Mouse (Mus musculus) limb, embryonic 10.5 days (tissue): ENCODE data around the gene Man1a. TPM values are rescaled to one million over a fixed set of nuclear protein-coding genes. Genes with fewer than 3 reads are reported as not detected.

Source experiments
- DNase-seq: peaks from one replicate; pipeline ENCODE4 v3.0.0-alpha.2; 2017; ENCODE audit warnings: low spot score
- H3K27ac ChIP-seq: fragments of 300-500 bp; sonication (generic); 2 replicates; pipeline ENCODE4 v1.5.1; 2016; ENCODE audit warnings: mild to moderate bottlenecking
- H3K27me3 ChIP-seq: fragments of 300-500 bp; sonication (generic); 2 replicates; pipeline ENCODE4 v1.6.1; 2016; ENCODE audit warnings: low read depth, mild to moderate bottlenecking; ENCODE audit not compliant: poor library complexity, severe bottlenecking
- H3K36me3 ChIP-seq: fragments of 300-500 bp; sonication (generic); 2 replicates; pipeline ENCODE4 v1.6.1; 2016; ENCODE audit warnings: mild to moderate bottlenecking, moderate library complexity
- H3K4me1 ChIP-seq: fragments of 300-500 bp; sonication (generic); 2 replicates; pipeline ENCODE4 v1.6.1; 2016
- H3K4me3 ChIP-seq: fragments of 300-500 bp; sonication (generic); 2 replicates; pipeline ENCODE4 v1.5.1; 2016; ENCODE audit warnings: mild to moderate bottlenecking, moderate library complexity
- H3K9me3 ChIP-seq: fragments of 300-500 bp; sonication (generic); replicated peaks from 2 replicates; pipeline ENCODE4 v1.6.1; 2016; ENCODE audit warnings: mild to moderate bottlenecking
- WGBS: fragments of 180-500 bp; shearing (Covaris S2); methylation state at CpG from one replicate; pipeline ENCODE4 v1.1.7; 2016; 5-methylcytosine and 5-hydroxymethylcytosine counted together
- polyA plus RNA-seq: library from polyadenylated mRNA; unstranded; fragments of >200 nt; fragmentation: Nextera tagmentation; extraction: Ambion mirVana; gene quantifications from 2 replicates; pipeline ENCODE4 v1.2.1, GENCODE M21; 2016

The Man1a gene
- polyA plus RNA-seq, 1 experiment from 2014 or later = 3.5 TPM

DNA sequence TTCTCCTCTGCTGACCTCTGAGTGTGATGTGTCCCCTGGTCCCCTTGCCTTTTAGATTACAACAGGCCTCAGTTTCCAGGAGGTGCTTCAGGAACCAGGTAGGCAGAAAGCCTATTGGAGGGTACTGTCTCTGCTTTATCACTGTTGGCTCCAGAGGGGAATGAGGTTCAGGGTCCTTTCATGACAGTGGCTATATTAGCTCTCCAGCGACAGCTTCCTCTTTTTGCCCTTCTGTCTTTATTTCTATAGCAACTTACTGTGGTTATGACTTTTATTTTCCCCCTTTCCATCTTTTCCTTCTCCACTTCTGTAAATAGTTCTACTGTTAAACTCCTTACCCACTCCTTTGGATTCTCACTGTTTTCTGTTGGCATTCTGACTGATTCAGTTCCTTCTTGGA is 216.5 kb downstream of the Man1a start:
- no peaks in the 10 kb centered on the region for H3K36me3 ChIP-seq
- no peaks in the 10 kb centered on the region for H3K27me3 ChIP-seq
- WGBS = 73% methylated on average over 1 of the region's 1 CpGs
- no peak overlapping the region for H3K4me3 ChIP-seq
- no peak for DNase-seq
- no peaks in the 10 kb centered on the region for H3K9me3 ChIP-seq
- H3K4me1 ChIP-seq = no peaks in the 10 kb centered on the region
- no peak overlapping the region for H3K27ac ChIP-seq

DNA sequence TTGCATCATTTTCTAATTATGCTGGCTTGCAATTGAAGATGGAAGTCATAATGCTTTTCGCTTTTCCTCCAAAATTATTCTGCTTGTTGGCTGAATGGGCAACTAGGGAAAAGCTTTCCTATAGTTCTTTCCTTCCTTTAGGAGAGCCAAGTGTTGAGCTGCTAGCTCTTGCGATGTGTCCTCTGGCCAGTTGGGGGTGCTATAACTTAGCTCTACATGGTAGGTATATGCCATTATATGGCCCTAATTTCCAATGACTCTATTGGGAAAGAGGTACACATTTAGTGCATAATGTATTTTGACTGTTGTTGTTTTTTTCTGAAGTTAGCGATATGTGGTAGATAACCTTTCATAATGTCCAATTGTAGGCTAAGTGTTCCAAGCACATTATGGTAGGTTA is 217.2 kb downstream of the Man1a start:
- Histone ChIP-seq H3K4me3 (no peak overlapping the region), H3K9me3 (no peaks in the 10 kb centered on the region), H3K27me3 (no peaks in the 10 kb centered on the region), H3K36me3 (no peaks in the 10 kb centered on the region), H3K27ac (no peak overlapping the region), H3K4me1 (no peaks in the 10 kb centered on the region)
- 83% methylated on average over 3 of the region's 3 CpGs for WGBS
- no peak for DNase-seq
